Mouse (Mus musculus) kidney, adult 2 months (tissue): ENCODE data around the gene Myo1a. TPM values are rescaled to one million over a fixed set of nuclear protein-coding genes. Genes with fewer than 3 reads are reported as not detected.
A peak's percentile ranks its signal among the peaks of the same experiment; 100 is the strongest.

Experiments used
- DNase-seq: peaks from one replicate; pipeline ENCODE4 v3.0.0; 2021
- H3K27ac ChIP-seq: fragments of 200-500 bp; 2 replicates; pipeline ENCODE4 v1.5.1; 2012; ENCODE audit warnings: low read depth, low read length, control low read depth, inconsistent platforms; ENCODE audit not compliant: insufficient read depth
- H3K27me3 ChIP-seq: fragments of 200-500 bp; replicated peaks from 2 replicates; pipeline ENCODE4 v1.6.1; 2012; ENCODE audit warnings: mild to moderate bottlenecking, moderate library complexity, low read length, inconsistent platforms; ENCODE audit not compliant: control insufficient read depth, insufficient read depth
- H3K36me3 ChIP-seq: fragments of 200-500 bp; 2 replicates; pipeline ENCODE4 v1.6.1; 2012; ENCODE audit warnings: mild to moderate bottlenecking, moderate library complexity, low read length, inconsistent platforms; ENCODE audit not compliant: control insufficient read depth, insufficient read depth
- H3K4me1 ChIP-seq: fragments of 200-500 bp; 2 replicates; pipeline ENCODE4 v1.6.1; 2011; ENCODE audit warnings: low read length; ENCODE audit not compliant: control insufficient read depth, insufficient read depth
- H3K4me3 ChIP-seq: fragments of 200-500 bp; 2 replicates; pipeline ENCODE4 v1.5.1; 2011; ENCODE audit warnings: mild to moderate bottlenecking, low read depth, low read length, control low read depth; ENCODE audit not compliant: insufficient read depth
- CTCF ChIP-seq: fragments of 200-500 bp; conservative IDR thresholded peaks from 2 replicates; pipeline ENCODE4 v1.5.1; 2011; ENCODE audit warnings: low read depth, mild to moderate bottlenecking, control low read depth, low read length, moderate library complexity, mixed read lengths; ENCODE audit not compliant: insufficient read depth, insufficient read length
- POLR2A ChIP-seq: fragments of 200-500 bp; IDR thresholded peaks from one replicate; pipeline ENCODE4 v1.6.1; 2011; ENCODE audit warnings: low read depth, low read length, control low read depth
- WGBS: fragments of 180-500 bp; shearing (Covaris S2); methylation state at CpG from one replicate; pipeline ENCODE4 v1.1.7; 2018; 5-methylcytosine and 5-hydroxymethylcytosine counted together
- polyA plus RNA-seq: library from polyadenylated mRNA; depleted of rRNA; stranded (reverse); fragments of >200 nt; gene quantifications from 2 replicates; pipeline ENCODE4 v1.2.3, GENCODE M21; 2012

Gene Myo1a
- polyA plus RNA-seq, 1 experiment: 0.06 TPM

- Histone ChIP-seq H3K36me3 (no peaks in the 10 kb centered on the region), H3K4me3 (no peak overlapping the region), H3K27ac (no peak overlapping the region), H3K27me3 (no peaks in the 10 kb centered on the region), H3K4me1 (no peaks in the 10 kb centered on the region)
- TF ChIP-seq CTCF (no peak), POLR2A (no peak)
- DNase-seq: no peak
- 75% methylated on average over 11 of the region's 11 CpGs for WGBS
Observed at GRCm38 (mm10) chr10:127730285-127730932, 25.4 kb downstream of the Myo1a start.

GRCm38 (mm10) chr10:127730933-127731310, 26.0 kb downstream of the Myo1a start:
- Histone ChIP-seq H3K27ac (no peak overlapping the region), H3K4me3 (no peak overlapping the region), H3K27me3 (no peaks in the 10 kb centered on the region), H3K36me3 (no peaks in the 10 kb centered on the region), H3K4me1 (no peaks in the 10 kb centered on the region)
- TF ChIP-seq CTCF: no peak
- TF ChIP-seq POLR2A: no peak
- WGBS: 43% methylated on average over 9 of the region's 9 CpGs
- no peak for DNase-seq

- no peak overlapping the region for H3K4me3 ChIP-seq
- DNase-seq: no peak
- no peak for TF ChIP-seq POLR2A
- TF ChIP-seq CTCF: no peak
- H3K4me1 ChIP-seq: no peaks in the 10 kb centered on the region
- no peaks in the 10 kb centered on the region for H3K36me3 ChIP-seq
- H3K27me3 ChIP-seq: no peaks in the 10 kb centered on the region
- WGBS: 34% methylated on average over 5 of the region's 5 CpGs
- no peak overlapping the region for H3K27ac ChIP-seq
Observed at GRCm38 (mm10) chr10:127731397-127731796, 26.4 kb downstream of the Myo1a start.

GRCm38 (mm10) chr10:127734434-127734833, 29.5 kb downstream of the Myo1a start:
- peak; percentile 64 for TF ChIP-seq CTCF
- TF ChIP-seq POLR2A: no peak
- WGBS: 33% methylated on average over 5 of the region's 5 CpGs
- H3K27me3 ChIP-seq: no peaks in the 10 kb centered on the region
- H3K36me3 ChIP-seq: no peaks in the 10 kb centered on the region
- H3K4me3 ChIP-seq: no peak overlapping the region
- DNase-seq: peak; percentile 36
- H3K4me1 ChIP-seq: peaks cover 6% of the 10 kb centered on the region; the same call in 1 of the 2 replicates
- H3K27ac ChIP-seq: no peak overlapping the region

- 79% methylated on average over 2 of the region's 2 CpGs for WGBS
- DNase-seq: no peak
- H3K4me3 ChIP-seq: no peak overlapping the region
- no peaks in the 10 kb centered on the region for H3K27me3 ChIP-seq
- H3K36me3 ChIP-seq: no peaks in the 10 kb centered on the region
- no peak for TF ChIP-seq POLR2A
- TF ChIP-seq CTCF: no peak
- peaks cover 6% of the 10 kb centered on the region; the same call in 1 of the 2 replicates for H3K4me1 ChIP-seq
- no peak overlapping the region for H3K27ac ChIP-seq
Observed at GRCm38 (mm10) chr10:127736266-127736665, 31.3 kb downstream of the Myo1a start.

- H3K27me3 ChIP-seq: no peaks in the 10 kb centered on the region
- WGBS: 72% methylated on average over 4 of the region's 4 CpGs
- H3K4me1 ChIP-seq: peaks cover 6% of the 10 kb centered on the region; the same call in 1 of the 2 replicates
- H3K4me3 ChIP-seq: no peak overlapping the region
- TF ChIP-seq CTCF (no peak), POLR2A (no peak)
- no peak for DNase-seq
- H3K27ac ChIP-seq: no peak overlapping the region
- H3K36me3 ChIP-seq: no peaks in the 10 kb centered on the region
Observed at GRCm38 (mm10) chr10:127736916-127737315, 31.9 kb downstream of the Myo1a start.

GRCm38 (mm10) chr10:127737552-127737951, 32.6 kb downstream of the Myo1a start:
- no peaks in the 10 kb centered on the region for H3K27me3 ChIP-seq
- WGBS: 34% methylated on average over 2 of the region's 2 CpGs
- TF ChIP-seq POLR2A: no peak
- no peak for TF ChIP-seq CTCF
- H3K4me3 ChIP-seq: no peak overlapping the region
- peaks cover 6% of the 10 kb centered on the region; the same call in 1 of the 2 replicates for H3K4me1 ChIP-seq
- no peak for DNase-seq
- H3K36me3 ChIP-seq: 0 out of 2 replicates have a peak, but pooled peaks cover 2% of the 10 kb centered on the region
- H3K27ac ChIP-seq: no peak overlapping the region
